Mouse (Mus musculus): ENCODE data around the gene C8g. TPM values are rescaled to one million over a fixed set of nuclear protein-coding genes. Genes with fewer than 3 reads are reported as not detected.

Gene C8g
- 5.1 and 5.3 TPM in 2 replicates for polyA plus RNA-seq (2016; fragmentation: Nextera tagmentation; extraction: Ambion mirVana)

GRCm38 (mm10) chr2:25501593-25502486 is at the start of gene C8g:
Gene C8g, minus strand, starts transcription at chr2:25501719.
- 79% methylated on average over 20 of the region's 20 CpGs for WGBS

GRCm38 (mm10) chr2:25551186-25551585 is 49.7 kb upstream of the C8g start:
- Histone ChIP-seq H3K27me3 (no peaks in the 10 kb centered on the region), H3K27ac (replicated peaks) (no peak overlapping the region), H3K9me3 (no peaks in the 10 kb centered on the region), H3K4me3 (no peak overlapping the region), H3K9ac (replicated peaks) (no peak overlapping the region), H3K4me2 (replicated peaks) (no peak overlapping the region), H3K36me3 (no peaks in the 10 kb centered on the region), H3K4me1 (peaks cover 4% of the 10 kb centered on the region; the same call in 1 of the 2 replicates)
- no peak for ATAC-seq (ENCODE audit: low FRiP score, low read depth)
- WGBS = 37% methylated on average over 5 of the region's 5 CpGs

More at GRCm38 (mm10) chr2:25501593-25502486, at the start of gene C8g:
- peaks cover 16% of the 10 kb centered on the region for H3K4me1 ChIP-seq
- peaks cover 42% of the 10 kb centered on the region for H3K36me3 ChIP-seq
- peak within 1 kb of the TSS; percentile 89 for H3K9ac ChIP-seq (replicated peaks)
- no peak for ATAC-seq (ENCODE audit: low FRiP score, low read depth)
- H3K27ac ChIP-seq (replicated peaks) = peak within 1 kb of the TSS; percentile 52
- no peaks in the 10 kb centered on the region for H3K27me3 ChIP-seq
- H3K9me3 ChIP-seq = no peaks in the 10 kb centered on the region
- H3K4me3 ChIP-seq = peak within 1 kb of the TSS; percentile 66
- H3K4me2 ChIP-seq (replicated peaks) = peak within 1 kb of the TSS; percentile 92

DNA sequence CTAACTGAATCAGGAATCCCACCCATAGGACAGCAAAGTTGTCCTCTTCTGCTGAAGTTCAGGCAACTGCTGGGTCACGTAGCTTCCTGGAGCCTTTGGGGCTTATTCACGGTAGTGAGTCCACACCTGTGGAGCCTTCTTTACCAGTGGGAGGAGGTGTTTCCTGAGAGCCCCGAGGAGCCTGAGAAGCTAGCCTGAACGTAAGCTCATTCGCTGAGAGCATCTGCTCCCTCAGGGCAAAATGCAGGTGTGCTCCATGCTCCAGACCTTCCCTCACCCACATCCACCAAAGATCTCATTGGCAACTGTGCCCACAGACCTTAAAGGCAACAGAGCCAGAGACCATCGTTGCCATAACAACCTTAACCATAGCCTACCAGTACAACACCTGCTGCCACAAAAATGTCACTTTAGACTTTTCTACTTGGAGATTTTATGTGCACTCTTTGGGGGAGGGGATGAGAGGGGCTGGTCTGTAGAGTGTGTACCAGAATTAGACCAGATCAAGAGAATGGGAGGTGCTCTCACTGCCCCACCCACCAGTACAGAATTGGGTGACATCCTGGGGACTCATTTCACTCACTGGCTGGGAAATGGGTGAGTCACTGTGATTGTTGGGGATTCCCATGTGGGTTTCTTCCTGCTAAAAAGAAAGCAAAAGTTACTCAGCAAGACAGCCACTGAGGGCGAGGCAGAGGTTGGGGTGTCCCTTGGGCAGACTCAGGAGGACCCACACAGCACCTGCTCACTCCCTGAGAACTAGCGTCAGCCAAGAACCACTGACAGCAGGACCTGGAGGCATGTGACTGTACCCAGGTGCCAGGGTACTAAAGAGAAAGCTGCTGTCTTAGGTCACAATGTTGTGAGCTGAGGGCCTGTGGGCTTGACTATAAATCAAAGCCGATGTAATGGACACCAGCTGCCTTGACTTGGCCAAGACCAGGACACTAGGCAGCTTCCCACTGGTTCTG is 47.8 kb upstream of the C8g start:
- peaks cover 15% of the 10 kb centered on the region for H3K4me1 ChIP-seq
- no peak overlapping the region for H3K4me3 ChIP-seq
- no peaks in the 10 kb centered on the region for H3K9me3 ChIP-seq
- no peak overlapping the region for H3K27ac ChIP-seq (replicated peaks)
- WGBS = 81% methylated on average over 9 of the region's 9 CpGs
- no peak for ATAC-seq (ENCODE audit: low FRiP score, low read depth)
- H3K9ac ChIP-seq (replicated peaks) = no peak overlapping the region
- no peak overlapping the region for H3K4me2 ChIP-seq (replicated peaks)
- H3K27me3 ChIP-seq = no peaks in the 10 kb centered on the region
- no peaks in the 10 kb centered on the region for H3K36me3 ChIP-seq

GRCm38 (mm10) chr2:25546811-25547491 is 45.4 kb upstream of the C8g start, which contains the start of gene Traf2:
Gene Traf2, minus strand, starts transcription at chr2:25546940.
- peak within 1 kb of the TSS; percentile 60 for H3K27ac ChIP-seq (replicated peaks)
- no peaks in the 10 kb centered on the region for H3K9me3 ChIP-seq
- H3K4me2 ChIP-seq (replicated peaks) = peak within 1 kb of the TSS; percentile 78
- no peaks in the 10 kb centered on the region for H3K36me3 ChIP-seq
- peak within 1 kb of the TSS; percentile 74 for H3K4me3 ChIP-seq
- peak within 1 kb of the TSS; percentile 72 for H3K9ac ChIP-seq (replicated peaks)
- no peaks in the 10 kb centered on the region for H3K27me3 ChIP-seq
- peak; percentile 99 for ATAC-seq (ENCODE audit: low FRiP score, low read depth)
- 2% methylated on average over 48 of the region's 48 CpGs for WGBS
- H3K4me1 ChIP-seq = peaks cover 18% of the 10 kb centered on the region

GRCm38 (mm10) chr2:25545996-25546810 is 44.7 kb upstream of the C8g start:
- Histone ChIP-seq H3K9me3 (no peaks in the 10 kb centered on the region), H3K9ac (replicated peaks) (peak overlapping the region; percentile 72), H3K4me3 (peak overlapping the region; percentile 74), H3K27me3 (no peaks in the 10 kb centered on the region), H3K4me2 (replicated peaks) (peak overlapping the region; percentile 78), H3K4me1 (peaks cover 21% of the 10 kb centered on the region), H3K36me3 (no peaks in the 10 kb centered on the region), H3K27ac (replicated peaks) (peak overlapping the region; percentile 60)
- 9% methylated on average over 43 of the region's 43 CpGs for WGBS
- peak; percentile 73 for ATAC-seq (ENCODE audit: low FRiP score, low read depth)

DNA sequence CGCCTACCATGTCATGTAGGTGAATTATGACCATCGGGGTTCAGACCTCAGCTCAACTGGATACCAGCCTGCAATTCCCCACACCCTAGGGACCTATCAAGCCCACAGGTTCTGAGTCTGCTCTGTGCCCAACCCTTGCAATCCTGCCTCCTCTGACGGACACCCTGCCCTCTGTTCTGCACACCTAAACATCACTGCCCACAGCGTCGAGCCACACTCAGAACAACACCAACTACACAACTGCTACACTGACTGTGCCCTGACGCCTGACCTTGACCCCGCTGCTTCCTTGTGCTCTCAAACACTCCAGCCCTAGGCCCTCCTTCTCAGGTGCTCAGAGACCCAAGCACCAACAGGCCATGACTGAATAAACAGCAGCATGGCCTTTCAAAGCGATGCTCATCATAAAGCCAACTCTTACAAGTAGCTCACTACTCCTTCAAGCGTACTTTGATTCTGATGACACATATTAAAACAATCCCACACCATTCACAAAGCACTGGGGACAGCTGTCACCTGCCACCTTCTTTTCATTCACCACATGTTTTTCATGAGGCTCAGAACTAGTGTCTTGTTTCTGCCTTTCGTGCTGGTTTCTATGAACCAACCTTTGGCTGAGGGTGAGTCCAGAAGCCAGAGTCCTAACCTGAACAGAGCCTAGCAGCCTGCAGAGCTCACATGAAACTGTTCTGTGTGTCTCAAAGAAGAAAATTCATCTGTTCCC is 40.3 kb upstream of the C8g start:
- Histone ChIP-seq H3K4me1 (peaks cover 18% of the 10 kb centered on the region), H3K27ac (replicated peaks) (no peak overlapping the region), H3K36me3 (peaks cover 18% of the 10 kb centered on the region), H3K27me3 (no peaks in the 10 kb centered on the region), H3K4me2 (replicated peaks) (no peak overlapping the region), H3K9ac (replicated peaks) (no peak overlapping the region), H3K9me3 (no peaks in the 10 kb centered on the region), H3K4me3 (no peak overlapping the region)
- no peak for ATAC-seq (ENCODE audit: low FRiP score, low read depth)
- 90% methylated on average over 10 of the region's 10 CpGs for WGBS

- no peak for ATAC-seq (ENCODE audit: low FRiP score, low read depth)
- H3K4me2 ChIP-seq (replicated peaks) = no peak overlapping the region
- H3K9ac ChIP-seq (replicated peaks) = no peak overlapping the region
- H3K9me3 ChIP-seq = no peaks in the 10 kb centered on the region
- H3K27me3 ChIP-seq = no peaks in the 10 kb centered on the region
- WGBS = 93% methylated on average over 4 of the region's 4 CpGs
- no peak overlapping the region for H3K27ac ChIP-seq (replicated peaks)
- H3K4me3 ChIP-seq = no peak overlapping the region
- H3K4me1 ChIP-seq = peaks cover 10% of the 10 kb centered on the region
- peaks cover 30% of the 10 kb centered on the region for H3K36me3 ChIP-seq
Observed at GRCm38 (mm10) chr2:25540541-25540948, 39.0 kb upstream of the C8g start.

GRCm38 (mm10) chr2:25536531-25536930 is 35.0 kb upstream of the C8g start:
- Histone ChIP-seq H3K4me2 (replicated peaks) (no peak overlapping the region), H3K9ac (replicated peaks) (no peak overlapping the region), H3K4me3 (no peak overlapping the region), H3K27ac (replicated peaks) (no peak overlapping the region), H3K9me3 (no peaks in the 10 kb centered on the region), H3K27me3 (no peaks in the 10 kb centered on the region), H3K4me1 (no peaks in the 10 kb centered on the region), H3K36me3 (peaks cover 48% of the 10 kb centered on the region)
- WGBS = 98% methylated on average over 8 of the region's 8 CpGs
- ATAC-seq (ENCODE audit: low FRiP score, low read depth) = no peak

DNA sequence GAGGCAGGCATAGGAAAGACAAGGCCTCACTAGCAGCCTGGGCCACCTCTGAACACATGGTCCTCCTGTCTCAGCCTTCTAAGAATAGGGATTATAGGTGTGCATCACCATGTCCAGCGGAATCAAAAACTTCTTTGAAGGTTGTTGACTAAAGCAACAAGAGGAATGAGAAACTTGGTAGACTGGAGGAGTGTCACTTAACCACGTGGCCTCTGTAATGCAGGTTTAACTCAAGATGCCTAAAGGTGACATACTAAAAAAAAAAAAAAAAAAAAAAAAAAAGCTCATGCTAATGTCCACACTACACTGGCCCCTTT is 33.3 kb upstream of the C8g start:
- Histone ChIP-seq H3K27ac (replicated peaks) (no peak overlapping the region), H3K4me2 (replicated peaks) (no peak overlapping the region), H3K9ac (replicated peaks) (no peak overlapping the region), H3K9me3 (no peaks in the 10 kb centered on the region), H3K27me3 (no peaks in the 10 kb centered on the region), H3K4me1 (no peaks in the 10 kb centered on the region), H3K36me3 (peaks cover 65% of the 10 kb centered on the region), H3K4me3 (no peak overlapping the region)
- 94% methylated on average over 2 of the region's 2 CpGs for WGBS
- no peak for ATAC-seq (ENCODE audit: low FRiP score, low read depth)

DNA sequence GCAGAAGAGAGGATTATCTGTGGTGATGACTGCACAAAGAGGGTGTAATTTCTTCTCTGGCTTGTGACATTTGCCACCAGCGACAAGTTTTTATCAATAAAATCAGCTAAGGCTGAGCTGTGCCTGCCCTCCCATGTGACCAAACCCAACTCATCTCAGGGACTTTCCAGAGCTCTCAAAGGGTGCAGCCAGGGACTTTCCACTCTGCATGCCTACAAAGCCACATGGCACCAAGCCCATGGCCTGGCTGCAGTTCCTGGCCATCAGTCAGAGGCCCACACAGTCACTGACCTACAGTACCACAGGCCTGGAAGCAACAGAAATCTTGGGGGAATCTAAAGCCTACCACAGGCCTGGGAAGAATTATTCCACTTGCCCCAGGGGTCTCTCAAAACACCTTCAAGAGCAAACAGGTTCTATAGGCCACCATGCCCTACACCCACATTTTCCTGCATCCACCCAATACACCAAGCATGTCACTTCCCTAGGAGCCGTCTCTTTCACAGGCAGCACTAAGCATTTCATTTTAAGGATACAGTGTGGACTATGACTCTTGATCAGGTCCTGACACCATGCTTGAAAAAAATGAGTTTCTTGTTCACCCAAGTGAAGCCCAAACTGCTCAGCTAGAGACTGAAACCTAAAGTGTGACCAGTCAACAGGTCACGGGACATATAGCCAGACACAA is 32.8 kb upstream of the C8g start:
- Histone ChIP-seq H3K4me3 (no peak overlapping the region), H3K9ac (replicated peaks) (no peak overlapping the region), H3K27me3 (no peaks in the 10 kb centered on the region), H3K27ac (replicated peaks) (no peak overlapping the region), H3K4me1 (no peaks in the 10 kb centered on the region), H3K36me3 (peaks cover 70% of the 10 kb centered on the region), H3K4me2 (replicated peaks) (no peak overlapping the region), H3K9me3 (no peaks in the 10 kb centered on the region)
- WGBS = 87% methylated on average over 3 of the region's 3 CpGs
- ATAC-seq (ENCODE audit: low FRiP score, low read depth) = no peak

Data from midbrain, embryonic 12.5 days (tissue).